In the genomic region with DNA sequence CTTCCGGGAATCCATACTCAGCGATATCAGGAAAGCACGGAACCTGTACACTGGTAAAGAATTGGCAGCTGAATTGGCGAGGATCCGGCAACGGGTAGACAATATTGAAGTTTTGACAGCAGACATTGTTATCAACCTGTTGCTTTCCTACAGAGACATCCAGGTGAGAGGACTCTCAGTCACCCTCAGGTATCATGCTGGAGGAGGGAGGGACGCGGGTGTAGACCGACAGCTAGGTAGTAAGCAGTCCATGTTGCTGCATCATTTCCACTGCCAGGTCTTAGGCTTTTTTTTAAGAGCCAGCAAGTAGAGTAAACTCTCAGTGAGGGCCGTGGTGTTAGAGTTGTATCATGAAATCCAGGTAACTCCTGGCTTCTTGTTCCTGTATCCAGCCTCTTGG, we compare ENCODE assay signal across 23 mouse cellular contexts.
"Had no signal": no experiment of that assay in that cellular context is flagged by ENCODE, and none has a peak within 500 bp of the region (broad histone marks: within the 10 kb centered on the region; RNA-seq: fewer than 3 reads in every experiment).

No protein-coding gene starts in this region.

- H3K4me1 ChIP-seq: forebrain, embryonic 12.5 days; forebrain, embryonic 13.5 days; heart, embryonic 12.5 days had no signal

- H3K9ac ChIP-seq: embryonic facial prominence, embryonic 12.5 days; embryonic facial prominence, embryonic 13.5 days; embryonic facial prominence, embryonic 15.5 days; forebrain, embryonic 12.5 days; forebrain, embryonic 13.5 days; forebrain, embryonic 15.5 days; forebrain, postnatal 0 days; heart, embryonic 12.5 days had no signal

- H3K27ac ChIP-seq: embryonic facial prominence, embryonic 10.5 days; embryonic facial prominence, embryonic 12.5 days; embryonic facial prominence, embryonic 13.5 days; embryonic facial prominence, embryonic 15.5 days; forebrain, embryonic 10.5 days; forebrain, embryonic 12.5 days; forebrain, embryonic 13.5 days; forebrain, embryonic 15.5 days; gastrocnemius, adult 2 months had no signal

- H3K4me3 ChIP-seq: embryonic facial prominence, embryonic 10.5 days; embryonic facial prominence, embryonic 12.5 days; embryonic facial prominence, embryonic 13.5 days; embryonic facial prominence, embryonic 15.5 days; erythroblast, embryonic 14.5 days; forebrain, embryonic 10.5 days; forebrain, embryonic 12.5 days; forebrain, embryonic 13.5 days; forebrain, embryonic 15.5 days; gastrocnemius, adult 2 months; heart, embryonic 12.5 days had no signal

- DNase-seq: cerebellum, adult 2 months; cerebellum, adult 8-10 months; cerebellum, postnatal 10 days; cerebellum, postnatal 25 days; cerebellum, postnatal 36 days; embryo, embryonic 11 days; forebrain, postnatal 0 days; gastrocnemius, adult 2 months; gastrocnemius, postnatal 10 days; gastrocnemius, postnatal 14 days; gastrocnemius, postnatal 25 days; gastrocnemius, postnatal 36 days; heart, adult 18-20 months had no signal

- H3K36me3 ChIP-seq: embryonic facial prominence, embryonic 10.5 days; embryonic facial prominence, embryonic 12.5 days; embryonic facial prominence, embryonic 13.5 days; embryonic facial prominence, embryonic 15.5 days; forebrain, embryonic 10.5 days; forebrain, embryonic 12.5 days; forebrain, embryonic 15.5 days had no signal

- H3K9me3 ChIP-seq: embryonic facial prominence, embryonic 10.5 days; embryonic facial prominence, embryonic 12.5 days; embryonic facial prominence, embryonic 13.5 days; embryonic facial prominence, embryonic 15.5 days; forebrain, embryonic 10.5 days; forebrain, embryonic 12.5 days; forebrain, embryonic 13.5 days; forebrain, embryonic 15.5 days; heart, embryonic 12.5 days had no signal

- H3K27me3 ChIP-seq: embryonic facial prominence, embryonic 12.5 days; embryonic facial prominence, embryonic 13.5 days; embryonic facial prominence, embryonic 15.5 days; forebrain, embryonic 12.5 days; forebrain, embryonic 13.5 days; forebrain, embryonic 15.5 days; heart, embryonic 12.5 days had no signal
